Mouse (Mus musculus): ENCODE data around the gene Ddb2. TPM values are rescaled to one million over a fixed set of nuclear protein-coding genes. Genes with fewer than 3 reads are reported as not detected.

Ddb2 gene
- polyA plus RNA-seq, 1 experiment from 2014 or later = 20.0 TPM

DNA sequence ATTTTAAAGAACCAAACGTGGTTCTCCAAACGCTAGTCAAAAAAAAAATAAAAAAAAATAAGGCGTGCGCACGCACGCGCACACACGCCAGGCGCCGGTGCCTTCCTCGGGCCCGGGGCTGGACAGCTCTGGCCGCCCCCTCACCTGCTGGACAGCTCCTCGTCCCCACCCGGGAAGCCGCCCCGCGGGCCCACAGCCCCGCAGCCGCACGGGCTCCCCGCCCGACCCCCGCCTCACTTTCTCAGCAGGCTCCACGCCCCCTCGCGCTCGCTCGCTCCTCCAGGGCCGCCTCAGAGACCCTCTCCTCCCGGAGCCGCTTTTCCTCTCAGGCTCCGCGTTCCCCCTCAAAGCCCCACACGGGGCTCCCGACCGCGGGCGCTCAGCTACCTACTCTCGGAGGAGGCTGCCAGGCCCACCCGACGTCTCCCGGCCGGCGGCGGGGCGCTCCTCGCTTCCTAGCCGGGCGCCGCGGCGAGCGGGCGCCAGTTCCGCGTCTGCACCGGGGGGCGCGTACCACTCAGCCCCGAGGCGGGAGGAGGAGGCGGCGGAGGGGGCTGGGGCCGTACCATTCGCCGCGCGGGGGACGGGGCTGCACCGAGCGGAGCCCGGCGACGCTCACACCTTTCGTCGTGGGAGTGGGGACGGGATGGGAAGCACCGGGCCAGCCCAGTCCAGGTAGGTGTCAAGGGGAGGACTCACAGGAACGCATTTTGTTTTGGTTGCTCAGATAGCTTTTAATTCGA is 54.2 kb downstream of the Ddb2 start:
- peak overlapping the region; percentile 82 for H3K4me3 ChIP-seq
- WGBS = under 1% methylated on average over 76 of the region's 81 CpGs
- H3K4me2 ChIP-seq = peak overlapping the region; percentile 71
- H3K9ac ChIP-seq = peak overlapping the region; percentile 62
- H3K9me3 ChIP-seq = no peaks in the 10 kb centered on the region
- ATAC-seq (ENCODE audit: insufficient number of reproducible peaks, low FRiP score, low TSS enrichment, low read depth) = peak; percentile 91
- H3K4me1 ChIP-seq = peaks cover 15% of the 10 kb centered on the region
- peaks cover 6% of the 10 kb centered on the region for H3K36me3 ChIP-seq
- H3K27me3 ChIP-seq = no peaks in the 10 kb centered on the region
- H3K27ac ChIP-seq = peak overlapping the region; percentile 82

DNA sequence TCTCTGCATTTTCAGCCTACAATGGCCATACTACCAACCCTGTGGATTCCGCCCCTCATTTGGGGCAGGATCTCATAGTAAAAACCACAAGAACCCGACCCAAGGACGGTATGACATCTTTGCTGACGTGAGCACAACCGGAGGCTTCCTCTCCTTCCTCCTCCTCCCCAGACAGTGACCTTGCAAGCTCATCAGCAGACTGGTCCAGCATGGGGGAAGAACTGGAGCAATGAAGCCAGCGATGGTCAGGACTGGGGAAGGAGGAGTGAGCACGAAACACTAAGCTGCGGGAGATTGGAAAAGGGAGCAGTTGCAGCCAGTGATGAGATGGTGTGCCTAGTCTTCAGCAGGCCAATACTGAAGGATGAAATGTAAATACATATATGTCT is 54.8 kb downstream of the Ddb2 start:
- Histone ChIP-seq H3K4me2 (peak overlapping the region; percentile 71), H3K27ac (no peak overlapping the region), H3K9me3 (no peaks in the 10 kb centered on the region), H3K36me3 (peaks cover 8% of the 10 kb centered on the region), H3K4me3 (peak overlapping the region; percentile 82), H3K4me1 (peaks cover 15% of the 10 kb centered on the region), H3K9ac (no peak overlapping the region), H3K27me3 (no peaks in the 10 kb centered on the region)
- 12% methylated on average over 8 of the region's 8 CpGs for WGBS
- ATAC-seq (ENCODE audit: insufficient number of reproducible peaks, low FRiP score, low TSS enrichment, low read depth) = no peak

DNA sequence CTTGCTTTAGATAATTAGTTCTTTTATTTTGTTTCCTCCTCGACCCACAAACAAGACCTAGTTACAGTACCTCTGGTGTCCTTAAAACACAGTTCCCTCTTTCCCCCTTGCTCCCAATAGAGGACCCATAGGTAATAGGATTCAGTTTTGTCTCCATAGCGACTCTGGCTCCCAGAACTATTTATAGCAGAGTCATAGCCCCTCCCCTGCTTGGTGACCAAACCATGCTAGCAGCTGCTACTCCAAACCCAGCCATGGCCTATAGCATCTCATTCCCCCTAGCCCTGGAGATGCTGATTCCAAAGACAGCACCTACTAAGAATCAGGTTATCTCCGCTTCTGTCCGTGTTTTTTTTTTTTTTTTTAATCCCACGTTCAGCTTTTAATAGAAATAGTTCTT is 56.1 kb downstream of the Ddb2 start:
- no peak for ATAC-seq (ENCODE audit: insufficient number of reproducible peaks, low FRiP score, low TSS enrichment, low read depth)
- H3K9ac ChIP-seq = no peak overlapping the region
- peaks cover 21% of the 10 kb centered on the region for H3K36me3 ChIP-seq
- no peak overlapping the region for H3K27ac ChIP-seq
- H3K4me1 ChIP-seq = peaks cover 15% of the 10 kb centered on the region
- H3K4me3 ChIP-seq = no peak overlapping the region
- H3K4me2 ChIP-seq = no peak overlapping the region
- no peaks in the 10 kb centered on the region for H3K9me3 ChIP-seq
- H3K27me3 ChIP-seq = no peaks in the 10 kb centered on the region
- 62% methylated on average over 5 of the region's 5 CpGs for WGBS

DNA sequence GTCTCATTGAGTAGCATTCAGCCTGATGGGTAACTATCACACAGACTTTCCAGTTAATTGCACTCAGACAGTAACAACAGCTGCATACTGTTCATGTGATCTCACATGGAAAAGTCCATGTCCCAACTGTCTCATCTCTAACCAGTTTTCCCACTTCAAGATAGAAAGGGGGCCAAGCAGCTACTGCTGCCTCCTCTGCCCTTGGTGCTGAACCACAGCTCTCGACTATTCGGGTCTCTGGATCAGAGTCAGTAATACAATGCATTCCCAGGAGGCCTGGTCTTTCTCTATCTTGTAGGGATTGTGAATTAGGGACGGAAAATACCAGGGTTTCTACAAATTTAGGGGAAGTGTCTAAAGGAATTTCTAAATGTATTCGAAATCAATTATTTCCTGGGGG is 57.0 kb downstream of the Ddb2 start:
- Histone ChIP-seq H3K4me2 (no peak overlapping the region), H3K4me3 (no peak overlapping the region), H3K27me3 (no peaks in the 10 kb centered on the region), H3K4me1 (peaks cover 15% of the 10 kb centered on the region), H3K9ac (no peak overlapping the region), H3K9me3 (no peaks in the 10 kb centered on the region), H3K27ac (no peak overlapping the region), H3K36me3 (peaks cover 24% of the 10 kb centered on the region)
- no peak for ATAC-seq (ENCODE audit: insufficient number of reproducible peaks, low FRiP score, low TSS enrichment, low read depth)
- WGBS = 43% methylated on average over 4 of the region's 4 CpGs

DNA sequence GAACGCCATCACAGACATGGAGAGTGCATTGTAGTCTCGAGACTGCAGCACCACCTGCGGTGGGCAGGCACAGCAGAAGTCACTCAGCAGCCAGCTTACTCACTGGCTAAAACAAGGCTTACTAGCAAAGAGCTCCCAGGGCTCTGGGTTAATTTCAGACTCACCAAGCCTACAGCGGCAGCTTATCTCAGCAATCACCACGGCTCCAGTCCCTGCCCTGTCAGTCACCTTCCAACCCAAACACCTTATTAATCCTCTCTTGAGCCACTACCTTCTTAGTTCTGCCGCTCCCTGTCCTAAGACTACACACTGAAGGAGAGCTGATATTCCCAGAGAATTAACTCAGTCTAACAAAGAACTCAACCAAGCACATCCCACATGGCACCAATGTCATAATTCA is 60.5 kb downstream of the Ddb2 start:
- Histone ChIP-seq H3K4me3 (no peak overlapping the region), H3K4me2 (no peak overlapping the region), H3K27ac (no peak overlapping the region), H3K36me3 (peaks cover 48% of the 10 kb centered on the region), H3K9ac (no peak overlapping the region), H3K9me3 (no peaks in the 10 kb centered on the region), H3K27me3 (no peaks in the 10 kb centered on the region), H3K4me1 (no peaks in the 10 kb centered on the region)
- 79% methylated on average over 6 of the region's 6 CpGs for WGBS
- ATAC-seq (ENCODE audit: insufficient number of reproducible peaks, low FRiP score, low TSS enrichment, low read depth) = no peak

DNA sequence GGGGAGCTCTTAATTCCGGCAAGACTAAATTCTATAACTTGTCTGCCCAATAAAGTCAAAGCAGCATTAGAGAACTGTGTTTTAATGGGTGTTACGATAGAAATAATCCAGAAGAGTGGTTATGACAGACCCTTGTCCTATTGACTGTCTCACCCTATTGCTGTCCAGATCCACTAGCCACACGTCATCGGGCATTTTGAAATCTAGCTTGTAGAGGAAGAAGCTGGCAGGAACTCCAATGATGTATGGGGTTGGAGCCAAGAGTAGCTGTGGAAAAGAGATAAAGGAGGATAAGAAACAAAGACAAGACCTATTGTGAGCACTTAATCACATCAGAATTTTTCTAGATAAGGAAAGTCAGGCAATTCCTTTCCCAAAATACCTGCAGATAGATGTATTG is 61.3 kb downstream of the Ddb2 start:
- H3K9me3 ChIP-seq = no peaks in the 10 kb centered on the region
- H3K36me3 ChIP-seq = peaks cover 48% of the 10 kb centered on the region
- no peak overlapping the region for H3K4me2 ChIP-seq
- 79% methylated on average over 4 of the region's 4 CpGs for WGBS
- no peak overlapping the region for H3K9ac ChIP-seq
- no peaks in the 10 kb centered on the region for H3K27me3 ChIP-seq
- no peaks in the 10 kb centered on the region for H3K4me1 ChIP-seq
- no peak overlapping the region for H3K27ac ChIP-seq
- H3K4me3 ChIP-seq = no peak overlapping the region
- ATAC-seq (ENCODE audit: insufficient number of reproducible peaks, low FRiP score, low TSS enrichment, low read depth) = no peak

DNA sequence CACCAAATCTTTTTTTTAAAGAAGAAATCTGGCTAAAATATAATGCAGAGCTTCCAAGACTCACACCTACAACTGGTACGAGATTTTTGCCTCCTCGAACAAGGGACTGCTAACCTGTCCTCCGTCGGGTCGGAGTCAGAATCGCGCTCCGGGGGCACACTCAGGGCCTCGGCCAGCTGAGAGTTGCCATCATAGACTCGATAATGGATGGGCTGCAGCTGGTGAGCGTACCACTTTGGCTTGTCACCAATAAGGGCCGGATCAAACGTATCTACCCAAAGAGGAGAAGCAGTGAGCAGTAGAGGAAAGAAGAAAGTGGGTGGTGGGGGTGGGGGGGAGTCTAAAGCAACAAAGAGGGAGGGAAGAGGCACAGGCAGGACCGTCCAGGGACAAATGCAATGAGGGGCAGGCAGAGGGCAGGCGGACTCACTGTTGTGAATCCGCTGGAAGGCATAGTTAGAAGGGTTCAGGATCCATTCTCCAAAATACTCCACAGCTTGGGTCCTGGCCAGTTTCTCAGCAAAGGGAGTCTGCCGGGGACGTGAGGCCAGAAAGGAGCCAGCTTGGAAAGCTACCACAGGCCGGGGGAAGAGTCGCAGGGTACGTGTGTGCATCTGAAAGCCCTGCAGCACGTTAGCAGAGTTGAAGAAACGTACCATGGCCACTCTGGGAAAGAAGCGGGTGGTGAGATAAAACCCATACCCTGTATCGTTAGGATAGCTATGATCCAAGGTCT is 67.0 kb downstream of the Ddb2 start:
- no peaks in the 10 kb centered on the region for H3K4me1 ChIP-seq
- peaks cover 63% of the 10 kb centered on the region for H3K36me3 ChIP-seq
- no peak overlapping the region for H3K4me3 ChIP-seq
- WGBS = 82% methylated on average over 25 of the region's 25 CpGs
- H3K9me3 ChIP-seq = no peaks in the 10 kb centered on the region
- no peak overlapping the region for H3K27ac ChIP-seq
- ATAC-seq (ENCODE audit: insufficient number of reproducible peaks, low FRiP score, low TSS enrichment, low read depth) = no peak
- H3K27me3 ChIP-seq = no peaks in the 10 kb centered on the region
- no peak overlapping the region for H3K4me2 ChIP-seq
- H3K9ac ChIP-seq = no peak overlapping the region

DNA sequence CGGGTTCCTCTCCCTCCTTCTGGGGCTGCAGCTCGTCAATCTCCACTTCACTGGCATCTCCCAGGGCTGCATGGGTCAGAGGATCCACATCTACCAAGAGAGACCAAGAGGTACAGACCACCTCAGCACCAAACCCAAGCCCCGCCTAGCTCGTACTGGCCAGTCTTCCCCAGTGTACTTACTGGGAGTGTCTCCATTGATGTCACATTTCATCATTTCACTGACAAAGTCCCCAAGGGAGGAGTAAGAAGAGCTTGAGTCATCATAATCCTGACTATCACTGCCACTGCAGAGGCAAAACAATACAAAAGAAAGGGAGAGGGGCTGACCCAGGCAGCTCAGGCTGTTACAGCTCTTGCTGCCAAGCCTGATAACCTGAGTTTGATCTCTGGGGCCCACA is 69.2 kb downstream of the Ddb2 start:
- Histone ChIP-seq H3K4me3 (no peak overlapping the region), H3K27me3 (no peaks in the 10 kb centered on the region), H3K4me1 (no peaks in the 10 kb centered on the region), H3K9me3 (no peaks in the 10 kb centered on the region), H3K9ac (no peak overlapping the region), H3K4me2 (no peak overlapping the region), H3K36me3 (peaks cover 64% of the 10 kb centered on the region), H3K27ac (no peak overlapping the region)
- WGBS = 72% methylated on average over 4 of the region's 4 CpGs
- ATAC-seq (ENCODE audit: insufficient number of reproducible peaks, low FRiP score, low TSS enrichment, low read depth) = no peak

DNA sequence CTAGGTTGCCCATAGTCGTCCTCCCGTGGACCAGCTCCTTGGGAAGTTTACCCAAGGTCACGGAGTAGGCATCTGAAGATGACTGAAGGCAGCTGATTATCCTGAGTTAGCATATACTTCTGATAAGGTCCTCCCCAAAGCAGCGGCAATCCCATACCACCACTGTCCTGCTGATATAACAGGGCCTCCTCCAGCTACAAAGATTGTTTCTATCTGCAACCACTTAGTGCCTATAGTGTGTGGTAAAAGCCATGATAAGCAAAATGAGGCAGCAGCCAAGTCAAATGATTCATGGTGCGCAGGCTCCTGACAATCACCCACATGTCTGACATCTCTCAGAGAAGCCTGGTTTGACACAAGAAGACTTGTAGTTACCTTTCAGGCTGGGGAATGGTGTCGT is 71.8 kb downstream of the Ddb2 start:
- H3K4me3 ChIP-seq = no peak overlapping the region
- H3K9me3 ChIP-seq = no peaks in the 10 kb centered on the region
- no peak for ATAC-seq (ENCODE audit: insufficient number of reproducible peaks, low FRiP score, low TSS enrichment, low read depth)
- no peak overlapping the region for H3K9ac ChIP-seq
- no peaks in the 10 kb centered on the region for H3K27me3 ChIP-seq
- no peak overlapping the region for H3K27ac ChIP-seq
- no peak overlapping the region for H3K4me2 ChIP-seq
- no peaks in the 10 kb centered on the region for H3K4me1 ChIP-seq
- peaks cover 78% of the 10 kb centered on the region for H3K36me3 ChIP-seq
- 83% methylated on average over 6 of the region's 6 CpGs for WGBS

DNA sequence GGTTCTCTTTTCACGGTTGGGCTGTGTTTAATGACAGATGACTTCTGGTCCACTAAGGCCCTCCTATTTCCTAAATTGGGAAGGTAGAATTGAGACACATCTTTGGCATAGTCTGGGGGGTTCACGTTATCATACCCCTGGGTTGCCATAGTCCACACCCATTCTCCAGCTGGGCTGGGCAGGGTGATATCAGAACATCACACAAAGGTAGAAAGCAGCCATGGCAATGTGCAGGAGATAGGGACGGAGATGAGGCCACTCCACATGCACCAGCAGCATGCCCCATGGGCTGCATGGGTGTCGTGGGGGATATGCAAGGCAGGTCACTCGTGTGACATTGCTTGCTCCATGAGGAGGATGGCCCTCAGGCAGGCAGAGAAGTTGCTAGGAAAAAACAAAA is 73.2 kb downstream of the Ddb2 start:
- no peak for ATAC-seq (ENCODE audit: insufficient number of reproducible peaks, low FRiP score, low TSS enrichment, low read depth)
- no peak overlapping the region for H3K4me2 ChIP-seq
- WGBS = 86% methylated on average over 5 of the region's 5 CpGs
- H3K36me3 ChIP-seq = peaks cover 73% of the 10 kb centered on the region
- no peak overlapping the region for H3K4me3 ChIP-seq
- H3K9me3 ChIP-seq = no peaks in the 10 kb centered on the region
- no peaks in the 10 kb centered on the region for H3K27me3 ChIP-seq
- no peak overlapping the region for H3K27ac ChIP-seq
- no peaks in the 10 kb centered on the region for H3K4me1 ChIP-seq
- no peak overlapping the region for H3K9ac ChIP-seq

DNA sequence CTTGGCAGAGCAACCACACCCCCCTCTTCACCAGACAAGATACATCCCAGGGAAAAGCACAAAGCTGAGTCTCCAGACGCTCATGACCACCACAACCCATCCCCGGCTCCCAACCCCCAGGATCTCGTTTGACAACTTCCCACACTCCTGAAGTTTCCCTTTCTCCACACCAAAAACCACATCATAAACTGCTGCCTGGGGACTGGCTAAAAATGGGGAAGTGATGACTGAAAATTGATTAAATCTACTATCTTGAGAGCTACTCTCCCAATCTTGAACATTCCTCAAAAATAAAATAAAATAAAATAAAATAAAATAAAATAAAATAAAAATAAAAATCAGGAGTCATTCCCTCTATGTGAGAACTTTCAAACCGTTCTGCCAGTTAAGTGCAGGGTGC is 73.8 kb downstream of the Ddb2 start:
- 73% methylated on average over 4 of the region's 4 CpGs for WGBS
- Histone ChIP-seq H3K9me3 (no peaks in the 10 kb centered on the region), H3K4me2 (no peak overlapping the region), H3K9ac (no peak overlapping the region), H3K27ac (no peak overlapping the region), H3K36me3 (peaks cover 73% of the 10 kb centered on the region), H3K4me3 (no peak overlapping the region), H3K27me3 (no peaks in the 10 kb centered on the region), H3K4me1 (no peaks in the 10 kb centered on the region)
- no peak for ATAC-seq (ENCODE audit: insufficient number of reproducible peaks, low FRiP score, low TSS enrichment, low read depth)
